Mouse (Mus musculus): ENCODE measurements around the gene Phf13. TPM values are rescaled to one million over a fixed set of nuclear protein-coding genes. Genes with fewer than 3 reads are reported as not detected.

The Phf13 gene
- polyA plus RNA-seq, 1 experiment: 15.3 TPM

GRCm38 (mm10) chr4:151948497-151949471 is 47.3 kb downstream of the Phf13 start:
- no peak for DNase-seq (ENCODE audit: low spot score)

- no peak for DNase-seq (ENCODE audit: low spot score)
Observed at GRCm38 (mm10) chr4:151946211-151946610, 49.8 kb downstream of the Phf13 start.

Other genes with a start within 250 kb of the Phf13 start
- gene Camta1, start 134.4 kb downstream of the Phf13 start, polyA plus RNA-seq (2012; rRNA removed): 24.2 and 29.8 TPM in 2 replicates
- gene Dnajc11, start 62.6 kb downstream of the Phf13 start, polyA plus RNA-seq (2012; rRNA removed): 33.6 and 35.7 TPM in 2 replicates
- gene Thap3, start 7.3 kb downstream of the Phf13 start, polyA plus RNA-seq (2012; rRNA removed): 53.1 and 55.1 TPM in 2 replicates
- gene Klhl21, start 12.5 kb upstream of the Phf13 start, polyA plus RNA-seq (2012; rRNA removed): 34.5 and 38.3 TPM in 2 replicates
- gene Zbtb48, start 31.4 kb upstream of the Phf13 start, polyA plus RNA-seq (2012; rRNA removed): 13.5 and 16.0 TPM in 2 replicates
- gene Tas1r1, start 42.3 kb upstream of the Phf13 start, polyA plus RNA-seq (2012; rRNA removed): 0.04 and 0.10 TPM in 2 replicates
- gene Nol9, start 43.1 kb upstream of the Phf13 start, polyA plus RNA-seq (2012; rRNA removed): 11.3 and 13.0 TPM in 2 replicates
- gene Plekhg5, start 76.2 kb upstream of the Phf13 start, polyA plus RNA-seq (2012; rRNA removed): 13.2 and 14.6 TPM in 2 replicates
- 3.7 TPM in 2 replicates for gene Tnfrsf25, start 119.7 kb upstream of the Phf13 start, polyA plus RNA-seq (2012; rRNA removed)
- 6.0 and 7.8 TPM in 2 replicates for gene Espn, start 156.1 kb upstream of the Phf13 start, polyA plus RNA-seq (2012; rRNA removed)
- gene Hes2, start 162.6 kb upstream of the Phf13 start, polyA plus RNA-seq (2012; rRNA removed): 0.23 and 0.46 TPM in 2 replicates
- 44.9 and 48.1 TPM in 2 replicates for gene Acot7, start 181.9 kb upstream of the Phf13 start, polyA plus RNA-seq (2012; rRNA removed)